Mouse (Mus musculus): ENCODE measurements around the gene Abtb2. TPM values are rescaled to one million over a fixed set of nuclear protein-coding genes. Genes with fewer than 3 reads are reported as not detected.

The Abtb2 gene
- polyA plus RNA-seq, 1 experiment from 2014 or later, result 19.9 TPM

- Histone ChIP-seq H3K27ac (ENCODE audit: low read length) (peak overlapping the region; percentile 63), H3K4me3 (ENCODE audit: low read length) (no peak overlapping the region), H3K4me1 (ENCODE audit: control insufficient read depth, insufficient read depth, low read length) (peaks cover 19% of the 10 kb centered on the region), H3K27me3 (ENCODE audit: control insufficient read depth, insufficient read depth, low read length) (no peaks in the 10 kb centered on the region), H3K36me3 (ENCODE audit: control insufficient read depth, insufficient read depth) (no peaks in the 10 kb centered on the region), H3K9ac (ENCODE audit: low read length) (peak overlapping the region; percentile 28; the same call in 1 of the 2 replicates), H3K9me3 (replicated peaks; ENCODE audit: control insufficient read depth, low read length) (no peaks in the 10 kb centered on the region), H3K4me2 (ENCODE audit: low read depth, low read length) (no peak overlapping the region)
- WGBS, result 67% methylated on average over 5 of the region's 5 CpGs
- no peak for ATAC-seq (replicated peaks; ENCODE audit: extremely low read depth, insufficient read depth, low FRiP score)
These were observed 124.7 kb downstream of the Abtb2 start for GRCm38 (mm10) chr2:103690828-103691227.

- Histone ChIP-seq H3K27me3 (ENCODE audit: control insufficient read depth, insufficient read depth, low read length) (no peaks in the 10 kb centered on the region), H3K4me1 (ENCODE audit: control insufficient read depth, insufficient read depth, low read length) (peaks cover 16% of the 10 kb centered on the region), H3K4me3 (ENCODE audit: low read length) (no peak overlapping the region), H3K4me2 (ENCODE audit: low read depth, low read length) (no peak overlapping the region), H3K9ac (ENCODE audit: low read length) (no peak overlapping the region), H3K27ac (ENCODE audit: low read length) (no peak overlapping the region), H3K9me3 (replicated peaks; ENCODE audit: control insufficient read depth, low read length) (no peaks in the 10 kb centered on the region), H3K36me3 (ENCODE audit: control insufficient read depth, insufficient read depth) (no peaks in the 10 kb centered on the region)
- WGBS, result 64% methylated on average over 1 of the region's 1 CpGs
- no peak for ATAC-seq (replicated peaks; ENCODE audit: extremely low read depth, insufficient read depth, low FRiP score)
These were observed 125.2 kb downstream of the Abtb2 start for GRCm38 (mm10) chr2:103691278-103691677.

DNA sequence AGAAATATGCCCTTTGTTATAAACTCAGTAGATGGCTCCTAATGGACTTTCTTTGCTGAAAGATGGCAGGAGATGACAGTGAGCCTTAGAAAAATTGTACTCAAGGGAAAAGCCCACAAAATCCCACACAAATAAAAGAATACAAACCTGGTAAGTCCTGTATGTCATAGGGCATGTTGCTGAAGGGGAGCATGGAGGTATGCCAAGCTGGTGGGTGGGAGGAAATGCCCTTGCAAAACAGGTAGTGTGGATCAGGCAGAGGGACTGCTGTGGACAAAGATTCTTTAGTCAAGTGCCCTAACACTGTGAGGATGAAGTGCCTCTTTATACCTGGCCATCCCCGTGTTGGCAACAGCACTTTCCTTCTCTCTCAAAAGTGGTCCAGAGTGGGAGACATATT, 126.7 kb downstream of the Abtb2 start:
- 57% methylated on average over 1 of the region's 1 CpGs for WGBS
- Histone ChIP-seq H3K4me3 (ENCODE audit: low read length) (no peak overlapping the region), H3K4me2 (ENCODE audit: low read depth, low read length) (no peak overlapping the region), H3K9me3 (replicated peaks; ENCODE audit: control insufficient read depth, low read length) (no peaks in the 10 kb centered on the region), H3K27ac (ENCODE audit: low read length) (no peak overlapping the region), H3K4me1 (ENCODE audit: control insufficient read depth, insufficient read depth, low read length) (peaks cover 16% of the 10 kb centered on the region), H3K9ac (ENCODE audit: low read length) (no peak overlapping the region), H3K36me3 (ENCODE audit: control insufficient read depth, insufficient read depth) (no peaks in the 10 kb centered on the region), H3K27me3 (ENCODE audit: control insufficient read depth, insufficient read depth, low read length) (no peaks in the 10 kb centered on the region)
- ATAC-seq (replicated peaks; ENCODE audit: extremely low read depth, insufficient read depth, low FRiP score), result no peak

DNA sequence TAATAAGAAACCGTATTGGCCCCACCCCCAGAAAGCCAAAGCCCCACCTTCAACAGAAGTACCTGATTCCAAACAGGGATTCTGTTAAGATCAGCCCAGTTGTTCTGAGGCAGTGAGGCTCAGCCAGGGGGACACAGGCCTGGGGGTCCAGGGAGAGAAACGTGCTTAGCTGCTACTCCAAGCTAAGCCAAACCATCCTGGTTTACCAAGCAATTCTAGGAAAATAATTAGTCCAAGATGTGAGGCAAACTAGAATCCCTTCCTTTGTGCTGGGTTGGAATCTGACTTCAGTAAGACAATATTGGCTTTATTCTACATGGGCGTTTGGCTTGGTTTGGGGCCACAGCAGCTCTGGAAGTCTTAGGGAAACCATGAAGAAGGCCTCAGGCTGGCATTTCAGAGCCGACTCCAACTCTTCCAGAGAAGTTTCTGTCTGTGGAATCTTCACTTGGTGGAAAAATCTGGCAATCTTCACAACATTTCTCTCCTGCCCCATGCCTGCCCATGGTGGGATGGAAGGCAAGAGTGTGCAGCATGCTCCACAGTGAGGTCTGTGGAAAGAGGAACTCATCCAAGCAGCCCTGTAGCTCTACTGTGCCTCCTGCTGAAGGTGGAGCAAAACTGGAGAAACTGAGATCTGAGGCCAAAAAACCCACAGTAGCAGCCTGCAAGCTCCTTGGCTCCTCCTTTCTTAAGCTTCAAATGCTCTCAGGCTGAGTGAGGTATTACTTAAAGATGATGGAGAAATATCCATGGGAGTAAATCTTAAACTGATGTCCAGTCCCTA, 128.9 kb downstream of the Abtb2 start:
- Histone ChIP-seq H3K27ac (ENCODE audit: low read length) (no peak overlapping the region), H3K4me3 (ENCODE audit: low read length) (no peak overlapping the region), H3K4me1 (ENCODE audit: control insufficient read depth, insufficient read depth, low read length) (peaks cover 16% of the 10 kb centered on the region), H3K36me3 (ENCODE audit: control insufficient read depth, insufficient read depth) (no peaks in the 10 kb centered on the region), H3K4me2 (ENCODE audit: low read depth, low read length) (no peak overlapping the region), H3K9me3 (replicated peaks; ENCODE audit: control insufficient read depth, low read length) (no peaks in the 10 kb centered on the region), H3K9ac (ENCODE audit: low read length) (no peak overlapping the region), H3K27me3 (ENCODE audit: control insufficient read depth, insufficient read depth, low read length) (no peaks in the 10 kb centered on the region)
- WGBS, result 77% methylated on average over 4 of the region's 4 CpGs
- no peak for ATAC-seq (replicated peaks; ENCODE audit: extremely low read depth, insufficient read depth, low FRiP score)

- Histone ChIP-seq H3K4me1 (ENCODE audit: control insufficient read depth, insufficient read depth, low read length) (peaks cover 3% of the 10 kb centered on the region), H3K4me2 (ENCODE audit: low read depth, low read length) (no peak overlapping the region), H3K4me3 (ENCODE audit: low read length) (no peak overlapping the region), H3K9me3 (replicated peaks; ENCODE audit: control insufficient read depth, low read length) (no peaks in the 10 kb centered on the region), H3K27me3 (ENCODE audit: control insufficient read depth, insufficient read depth, low read length) (no peaks in the 10 kb centered on the region), H3K9ac (ENCODE audit: low read length) (no peak overlapping the region), H3K36me3 (ENCODE audit: control insufficient read depth, insufficient read depth) (no peaks in the 10 kb centered on the region), H3K27ac (ENCODE audit: low read length) (peak overlapping the region; percentile 59)
- WGBS, result 52% methylated on average over 3 of the region's 3 CpGs
- peak; percentile 74; the same call in 1 of the 2 replicates for ATAC-seq (replicated peaks; ENCODE audit: extremely low read depth, insufficient read depth, low FRiP score)
These were observed 130.1 kb downstream of the Abtb2 start for GRCm38 (mm10) chr2:103696177-103696576.

DNA sequence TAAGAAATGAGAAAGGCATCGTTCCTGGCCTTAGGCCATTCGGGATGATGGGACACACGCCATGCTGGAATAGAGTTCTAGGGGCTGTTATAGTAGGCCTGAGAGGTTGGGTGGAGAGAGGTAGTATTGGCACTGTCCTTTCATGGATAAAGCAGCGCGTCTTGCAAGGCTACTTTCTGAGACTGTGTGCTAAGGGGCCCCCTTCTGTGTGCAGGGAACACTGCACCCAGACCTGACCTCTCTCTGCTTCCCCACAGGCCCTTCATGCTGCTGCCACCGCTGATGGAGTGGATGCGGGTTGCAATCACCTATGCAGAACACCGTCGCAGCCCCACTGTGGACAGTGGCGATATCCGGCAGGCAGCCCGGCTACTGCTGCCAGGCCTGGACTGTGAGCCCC, 134.4 kb downstream of the Abtb2 start:
- Histone ChIP-seq H3K9ac (ENCODE audit: low read length) (no peak overlapping the region), H3K27me3 (ENCODE audit: control insufficient read depth, insufficient read depth, low read length) (no peaks in the 10 kb centered on the region), H3K4me2 (ENCODE audit: low read depth, low read length) (no peak overlapping the region), H3K9me3 (replicated peaks; ENCODE audit: control insufficient read depth, low read length) (no peaks in the 10 kb centered on the region), H3K4me3 (ENCODE audit: low read length) (no peak overlapping the region), H3K4me1 (ENCODE audit: control insufficient read depth, insufficient read depth, low read length) (no peaks in the 10 kb centered on the region; the same call in 1 of the 2 replicates), H3K27ac (ENCODE audit: low read length) (no peak overlapping the region), H3K36me3 (ENCODE audit: control insufficient read depth, insufficient read depth) (peaks cover 4% of the 10 kb centered on the region)
- 77% methylated on average over 12 of the region's 12 CpGs for WGBS
- no peak for ATAC-seq (replicated peaks; ENCODE audit: extremely low read depth, insufficient read depth, low FRiP score)

GRCm38 (mm10) chr2:103703336-103703735, 137.2 kb downstream of the Abtb2 start:
- H3K27ac ChIP-seq (ENCODE audit: low read length), result no peak overlapping the region
- peaks cover 14% of the 10 kb centered on the region for H3K36me3 ChIP-seq (ENCODE audit: control insufficient read depth, insufficient read depth)
- no peaks in the 10 kb centered on the region for H3K27me3 ChIP-seq (ENCODE audit: control insufficient read depth, insufficient read depth, low read length)
- no peaks in the 10 kb centered on the region for H3K9me3 ChIP-seq (replicated peaks; ENCODE audit: control insufficient read depth, low read length)
- H3K4me3 ChIP-seq (ENCODE audit: low read length), result no peak overlapping the region
- ATAC-seq (replicated peaks; ENCODE audit: extremely low read depth, insufficient read depth, low FRiP score), result no peak
- H3K4me2 ChIP-seq (ENCODE audit: low read depth, low read length), result no peak overlapping the region
- 71% methylated on average over 10 of the region's 10 CpGs for WGBS
- H3K9ac ChIP-seq (ENCODE audit: low read length), result no peak overlapping the region
- H3K4me1 ChIP-seq (ENCODE audit: control insufficient read depth, insufficient read depth, low read length), result peaks cover 17% of the 10 kb centered on the region

DNA sequence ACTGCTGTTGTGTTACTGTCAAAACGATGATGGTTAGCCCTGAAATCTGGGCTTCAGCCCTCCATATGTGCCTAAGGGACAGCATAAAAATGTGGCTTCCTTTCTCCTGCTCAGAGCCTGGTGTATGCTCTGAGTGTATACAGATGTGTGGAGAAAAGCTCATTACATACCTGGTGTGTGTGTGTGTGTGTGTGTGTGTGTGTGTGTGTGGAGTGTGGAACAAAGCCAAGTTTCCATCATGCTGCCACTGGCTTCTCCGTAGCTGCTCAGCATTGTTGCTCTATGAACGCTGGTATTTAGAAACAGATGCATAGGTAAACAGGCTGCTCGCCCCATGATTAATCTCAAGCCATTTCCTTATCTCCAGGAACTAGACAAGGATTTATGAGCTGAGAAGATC, 137.8 kb downstream of the Abtb2 start:
- Histone ChIP-seq H3K27ac (ENCODE audit: low read length) (no peak overlapping the region), H3K4me2 (ENCODE audit: low read depth, low read length) (no peak overlapping the region), H3K36me3 (ENCODE audit: control insufficient read depth, insufficient read depth) (peaks cover 19% of the 10 kb centered on the region), H3K4me1 (ENCODE audit: control insufficient read depth, insufficient read depth, low read length) (peaks cover 17% of the 10 kb centered on the region), H3K9ac (ENCODE audit: low read length) (no peak overlapping the region), H3K9me3 (replicated peaks; ENCODE audit: control insufficient read depth, low read length) (no peaks in the 10 kb centered on the region), H3K4me3 (ENCODE audit: low read length) (no peak overlapping the region), H3K27me3 (ENCODE audit: control insufficient read depth, insufficient read depth, low read length) (no peaks in the 10 kb centered on the region)
- no peak for ATAC-seq (replicated peaks; ENCODE audit: extremely low read depth, insufficient read depth, low FRiP score)
- 55% methylated on average over 4 of the region's 4 CpGs for WGBS

- no peak overlapping the region for H3K4me2 ChIP-seq (ENCODE audit: low read depth, low read length)
- WGBS, result 72% methylated on average over 4 of the region's 4 CpGs
- peak overlapping the region; percentile 48; the same call in 1 of the 2 replicates for H3K9ac ChIP-seq (ENCODE audit: low read length)
- peaks cover 17% of the 10 kb centered on the region for H3K4me1 ChIP-seq (ENCODE audit: control insufficient read depth, insufficient read depth, low read length)
- peaks cover 27% of the 10 kb centered on the region for H3K36me3 ChIP-seq (ENCODE audit: control insufficient read depth, insufficient read depth)
- no peaks in the 10 kb centered on the region for H3K27me3 ChIP-seq (ENCODE audit: control insufficient read depth, insufficient read depth, low read length)
- ATAC-seq (replicated peaks; ENCODE audit: extremely low read depth, insufficient read depth, low FRiP score), result no peak
- no peak overlapping the region for H3K4me3 ChIP-seq (ENCODE audit: low read length)
- H3K9me3 ChIP-seq (replicated peaks; ENCODE audit: control insufficient read depth, low read length), result no peaks in the 10 kb centered on the region
- peak overlapping the region; percentile 44; the same call in 1 of the 2 replicates for H3K27ac ChIP-seq (ENCODE audit: low read length)
These were observed 139.7 kb downstream of the Abtb2 start for GRCm38 (mm10) chr2:103705826-103706225.

All from heart, embryonic 16.5 days (tissue).